ENCODE assay signal across 30 mouse cellular contexts in the genomic region with DNA sequence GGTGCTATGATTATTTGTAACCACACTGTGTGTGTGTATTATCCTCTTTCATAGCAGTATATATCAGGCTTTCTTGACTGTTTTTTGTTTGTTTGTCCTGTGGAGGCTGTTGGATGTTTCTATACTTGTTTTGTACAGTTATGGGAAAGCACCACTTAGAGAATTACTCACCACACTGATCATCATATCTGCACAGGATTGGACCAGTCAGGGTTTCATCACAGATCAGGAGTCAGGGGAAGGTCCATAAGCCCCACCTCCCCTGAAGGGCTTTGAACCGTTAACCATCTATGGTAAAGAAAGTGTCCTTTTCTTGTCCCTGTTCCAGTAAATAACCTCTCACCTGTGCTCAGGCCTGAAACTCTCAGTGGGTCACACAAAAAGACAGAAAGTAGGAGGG.
DNase-seq lines count a peak whose midpoint lies in the region; ATAC-seq and TF ChIP-seq lines count a peak whose summit lies in the region.
"Had no signal": no experiment of that assay in that cellular context is flagged by ENCODE, and none has a peak within 500 bp of the region (broad histone marks: within the 10 kb centered on the region; RNA-seq: fewer than 3 reads in every experiment).

No protein-coding gene starts in this region.

- H3K4me3 ChIP-seq in cerebellum, adult 2 months (replicated peaks; ENCODE audit: insufficient read depth, low read depth, low read length), result no peak overlapping the region
- no peak overlapping the region for H3K4me3 ChIP-seq in stomach, embryonic 14.5 days (ENCODE audit: low read depth, low read length)
- H3K4me3 ChIP-seq: erythroblast, embryonic 14.5 days; heart, embryonic 12.5 days; hindbrain, embryonic 10.5 days; hindbrain, embryonic 15.5 days; kidney, embryonic 15.5 days; liver, embryonic 12.5 days; midbrain, embryonic 12.5 days; myocyte; neural tube, embryonic 12.5 days; stomach, embryonic 15.5 days had no signal

- no peaks in the 10 kb centered on the region for H3K27me3 ChIP-seq in cerebellum, adult 2 months (ENCODE audit: control insufficient read depth, insufficient read depth, low read length)
- H3K27me3 ChIP-seq in stomach, embryonic 14.5 days (ENCODE audit: control insufficient read depth, insufficient read depth, low read length), result no peaks in the 10 kb centered on the region
- H3K27me3 ChIP-seq: heart, embryonic 12.5 days; hindbrain, embryonic 15.5 days; kidney, embryonic 15.5 days; liver, embryonic 12.5 days; midbrain, embryonic 12.5 days; neural tube, embryonic 12.5 days; stomach, embryonic 15.5 days had no signal

- no peaks in the 10 kb centered on the region for H3K9me3 ChIP-seq in stomach, embryonic 14.5 days (ENCODE audit: control insufficient read depth, low read depth, low read length)
- H3K9me3 ChIP-seq: heart, embryonic 12.5 days; hindbrain, embryonic 10.5 days; hindbrain, embryonic 15.5 days; kidney, embryonic 15.5 days; liver, embryonic 12.5 days; midbrain, embryonic 12.5 days; neural tube, embryonic 12.5 days; stomach, embryonic 15.5 days had no signal

- H3K4me2 ChIP-seq in stomach, embryonic 14.5 days (replicated peaks; ENCODE audit: low read depth, low read length), result no peak overlapping the region
- H3K4me2 ChIP-seq: heart, embryonic 12.5 days; hindbrain, embryonic 15.5 days; kidney, embryonic 15.5 days; liver, embryonic 12.5 days; midbrain, embryonic 12.5 days; neural tube, embryonic 12.5 days; stomach, embryonic 15.5 days had no signal

- H3K36me3 ChIP-seq in stomach, embryonic 14.5 days (ENCODE audit: control insufficient read depth, insufficient read depth, low read length), result no peaks in the 10 kb centered on the region
- H3K36me3 ChIP-seq: heart, embryonic 12.5 days; hindbrain, embryonic 10.5 days; hindbrain, embryonic 15.5 days; kidney, embryonic 15.5 days; liver, embryonic 12.5 days; midbrain, embryonic 12.5 days; neural tube, embryonic 12.5 days; stomach, embryonic 15.5 days had no signal

- WGBS in cerebellum, adult 2 months, result 79% methylated on average over 1 of the region's 1 CpGs
- 56% methylated on average over 1 of the region's 1 CpGs for WGBS in stomach, embryonic 14.5 days

- no peak for TF ChIP-seq CTCF in cerebellum, adult 2 months (IDR thresholded peaks at IDR 0.05; ENCODE audit: borderline replicate concordance, insufficient read depth, low read depth, low read length)

- H3K9ac ChIP-seq in stomach, embryonic 14.5 days (replicated peaks; ENCODE audit: low read depth, low read length), result no peak overlapping the region
- H3K9ac ChIP-seq: heart, embryonic 12.5 days; hindbrain, embryonic 15.5 days; kidney, embryonic 15.5 days; liver, embryonic 12.5 days; liver, postnatal 0 days; midbrain, embryonic 12.5 days; neural tube, embryonic 12.5 days; stomach, embryonic 15.5 days had no signal

- no peak for TF ChIP-seq POLR2A in cerebellum, adult 2 months (IDR thresholded peaks at IDR 0.05; ENCODE audit: borderline replicate concordance, insufficient read depth, low read length)

- peaks cover 33% of the 10 kb centered on the region for H3K4me1 ChIP-seq in cerebellum, adult 2 months (ENCODE audit: control insufficient read depth, insufficient read depth, low read length)
- peaks cover 13% of the 10 kb centered on the region; the same call in 1 of the 2 replicates for H3K4me1 ChIP-seq in stomach, embryonic 14.5 days (ENCODE audit: control insufficient read depth, insufficient read depth, low read length)
- H3K4me1 ChIP-seq: hindbrain, embryonic 15.5 days; kidney, embryonic 15.5 days; liver, embryonic 12.5 days; stomach, embryonic 15.5 days had no signal

- ATAC-seq in stomach, embryonic 14.5 days (ENCODE audit: insufficient number of reproducible peaks, insufficient read depth, low FRiP score, low read depth), result no peak
- ATAC-seq: liver, embryonic 12.5 days; liver, postnatal 0 days had no signal

- peak overlapping the region; percentile 44; the same call in 1 of the 2 replicates for H3K27ac ChIP-seq in cerebellum, adult 2 months (ENCODE audit: insufficient read depth, low read length)
- H3K27ac ChIP-seq in stomach, embryonic 14.5 days (ENCODE audit: low read length), result peak overlapping the region; percentile 80
- H3K27ac ChIP-seq: hindbrain, embryonic 10.5 days; hindbrain, embryonic 15.5 days; kidney, embryonic 15.5 days; liver, embryonic 12.5 days; midbrain, embryonic 12.5 days; neural tube, embryonic 12.5 days had no signal

- no peak for DNase-seq in cerebellum, adult 2 months
- no peak for DNase-seq in cerebellum, postnatal 14 days
- peak; percentile 22 for DNase-seq in A20 (ENCODE audit: low read depth, low spot score)
- DNase-seq in induced T-regulatory cell, adult 2 months (ENCODE audit: low read depth), result peak; percentile 32
- no peak for DNase-seq in frontal cortex, postnatal 14 days (ENCODE audit: low spot score in 2 of 2)
- DNase-seq in layer of hippocampus, postnatal 10 days (ENCODE audit: low spot score in 2 of 2), result no peak
- DNase-seq in B cell, adult 2 months, result no peak
- DNase-seq: adrenal gland, postnatal 10 days; cerebellum, adult 9-10 months; embryo, embryonic 11 days; gastrocnemius, postnatal 14 days; heart, postnatal 10 days; kidney, adult 18-20 months; kidney, postnatal 25 days; left cerebral cortex, postnatal 4 days; liver, postnatal 0 days; lung, postnatal 36 days; thymus, adult 18-20 months; thymus, postnatal 25 days had no signal

Comparison
In these comparisons a context has a peak if more than half of its experiments do, and no peak if none do; other contexts are left out.
1. DNase-seq: peak in A20 (single experiment) and induced T-regulatory cell, adult 2 months (single experiment); none in cerebellum, adult 2 months (0 of 2), cerebellum, postnatal 14 days (0 of 2), frontal cortex, postnatal 14 days (0 of 2), layer of hippocampus, postnatal 10 days (0 of 2) and B cell, adult 2 months (0 of 2).